Mouse (Mus musculus): Measurements from ENCODE around the gene Plekho1. TPM values are rescaled to one million over a fixed set of nuclear protein-coding genes. Genes with fewer than 3 reads are reported as not detected.

The Plekho1 gene
- 7.5 TPM for polyA plus RNA-seq (2014; fragmentation: Illumina TruSeq; extraction: RNeasy Lipid Tissue Mini Kit (QIAGEN cat#74804); ENCODE audit: low read depth, low replicate concordance)

DNA sequence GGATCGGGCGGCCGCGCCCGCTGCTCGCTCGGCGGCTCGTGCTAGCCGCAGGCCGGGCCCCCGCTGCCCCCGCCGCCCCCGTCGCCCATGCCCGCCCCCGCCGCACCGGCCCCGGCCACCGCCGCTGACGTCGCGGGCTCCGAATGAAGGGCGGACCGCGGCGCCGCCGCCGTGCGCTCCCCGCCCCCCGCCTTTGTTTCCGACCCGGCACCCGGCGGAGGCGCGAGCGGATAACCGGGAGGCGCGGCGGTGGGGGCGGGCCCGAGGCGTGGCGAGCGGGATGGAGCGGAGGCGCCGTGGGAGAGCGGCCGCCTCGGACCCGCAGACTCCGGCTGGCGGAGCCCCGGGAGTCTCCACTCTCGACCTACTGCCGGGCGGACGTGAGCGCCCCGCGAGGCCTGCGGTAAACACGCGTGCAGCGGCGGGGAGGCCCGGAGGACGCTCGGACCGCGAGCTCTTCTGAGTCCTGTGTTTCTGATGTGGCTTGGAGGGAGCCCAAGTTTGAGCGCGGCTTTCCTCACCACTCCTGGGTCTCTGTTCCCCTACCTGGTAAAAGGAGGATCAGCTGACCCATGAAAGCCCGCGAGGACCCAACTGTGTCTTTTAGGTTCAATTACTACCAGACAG lies at the start of gene Plekho1:
Gene Plekho1, minus strand, starts transcription at position 200 of the 627 bp plus-strand sequence.

Other genes starting within 250 kb of the Plekho1 start
- gene Tars2, start 235.8 kb downstream of the Plekho1 start, polyA plus RNA-seq (2014; fragmentation: Illumina TruSeq; extraction: RNeasy Lipid Tissue Mini Kit (QIAGEN cat#74804); ENCODE audit: low read depth, low replicate concordance), result 7.1 TPM
- gene Rprd2, start 177.1 kb downstream of the Plekho1 start, polyA plus RNA-seq (2014; fragmentation: Illumina TruSeq; extraction: RNeasy Lipid Tissue Mini Kit (QIAGEN cat#74804); ENCODE audit: low read depth, low replicate concordance), result 63.9 TPM
- 38.7 TPM for gene Prpf3, start 140.1 kb downstream of the Plekho1 start, polyA plus RNA-seq (2014; fragmentation: Illumina TruSeq; extraction: RNeasy Lipid Tissue Mini Kit (QIAGEN cat#74804); ENCODE audit: low read depth, low replicate concordance)
- 20.0 TPM for gene Mrps21, start 124.5 kb downstream of the Plekho1 start, polyA plus RNA-seq (2014; fragmentation: Illumina TruSeq; extraction: RNeasy Lipid Tissue Mini Kit (QIAGEN cat#74804); ENCODE audit: low read depth, low replicate concordance)
- gene Ciart, start 113.8 kb downstream of the Plekho1 start, polyA plus RNA-seq (2014; fragmentation: Illumina TruSeq; extraction: RNeasy Lipid Tissue Mini Kit (QIAGEN cat#74804); ENCODE audit: low read depth, low replicate concordance), result not detected
- gene BC028528, start 104.0 kb downstream of the Plekho1 start, polyA plus RNA-seq (2014; fragmentation: Illumina TruSeq; extraction: RNeasy Lipid Tissue Mini Kit (QIAGEN cat#74804); ENCODE audit: low read depth, low replicate concordance), result 23.7 TPM
- 50.7 TPM for gene Aph1a, start 102.0 kb downstream of the Plekho1 start, polyA plus RNA-seq (2014; fragmentation: Illumina TruSeq; extraction: RNeasy Lipid Tissue Mini Kit (QIAGEN cat#74804); ENCODE audit: low read depth, low replicate concordance)
- gene Car14, start 91.3 kb downstream of the Plekho1 start, polyA plus RNA-seq (2014; fragmentation: Illumina TruSeq; extraction: RNeasy Lipid Tissue Mini Kit (QIAGEN cat#74804); ENCODE audit: low read depth, low replicate concordance), result 1.8 TPM
- gene Anp32e, start 66.8 kb downstream of the Plekho1 start, polyA plus RNA-seq (2014; fragmentation: Illumina TruSeq; extraction: RNeasy Lipid Tissue Mini Kit (QIAGEN cat#74804); ENCODE audit: low read depth, low replicate concordance), result 138 TPM
- 59.9 TPM for gene Vps45, start 62.5 kb upstream of the Plekho1 start, polyA plus RNA-seq (2014; fragmentation: Illumina TruSeq; extraction: RNeasy Lipid Tissue Mini Kit (QIAGEN cat#74804); ENCODE audit: low read depth, low replicate concordance)
- 23.3 TPM for gene Otud7b, start 108.5 kb upstream of the Plekho1 start, polyA plus RNA-seq (2014; fragmentation: Illumina TruSeq; extraction: RNeasy Lipid Tissue Mini Kit (QIAGEN cat#74804); ENCODE audit: low read depth, low replicate concordance)
- 27.1 TPM for gene Mtmr11, start 166.0 kb upstream of the Plekho1 start, polyA plus RNA-seq (2014; fragmentation: Illumina TruSeq; extraction: RNeasy Lipid Tissue Mini Kit (QIAGEN cat#74804); ENCODE audit: low read depth, low replicate concordance)
- 12.5 TPM for gene Sf3b4, start 176.3 kb upstream of the Plekho1 start, polyA plus RNA-seq (2014; fragmentation: Illumina TruSeq; extraction: RNeasy Lipid Tissue Mini Kit (QIAGEN cat#74804); ENCODE audit: low read depth, low replicate concordance)
- gene Sv2a, start 185.2 kb upstream of the Plekho1 start, polyA plus RNA-seq (2014; fragmentation: Illumina TruSeq; extraction: RNeasy Lipid Tissue Mini Kit (QIAGEN cat#74804); ENCODE audit: low read depth, low replicate concordance), result 0.85 TPM
- 1.4 TPM for gene Bola1, start 223.7 kb upstream of the Plekho1 start, polyA plus RNA-seq (2014; fragmentation: Illumina TruSeq; extraction: RNeasy Lipid Tissue Mini Kit (QIAGEN cat#74804); ENCODE audit: low read depth, low replicate concordance)
- gene Hist2h2ab, start 223.9 kb upstream of the Plekho1 start, polyA plus RNA-seq (2014; fragmentation: Illumina TruSeq; extraction: RNeasy Lipid Tissue Mini Kit (QIAGEN cat#74804); ENCODE audit: low read depth, low replicate concordance), result not detected
- gene Hist2h2ac, start 224.9 kb upstream of the Plekho1 start, polyA plus RNA-seq (2014; fragmentation: Illumina TruSeq; extraction: RNeasy Lipid Tissue Mini Kit (QIAGEN cat#74804); ENCODE audit: low read depth, low replicate concordance), result not detected
- 20.6 TPM for gene Hist2h2be, start 225.1 kb upstream of the Plekho1 start, polyA plus RNA-seq (2014; fragmentation: Illumina TruSeq; extraction: RNeasy Lipid Tissue Mini Kit (QIAGEN cat#74804); ENCODE audit: low read depth, low replicate concordance)
- 3.4 TPM for gene Hist2h3c2, start 243.1 kb upstream of the Plekho1 start, polyA plus RNA-seq (2014; fragmentation: Illumina TruSeq; extraction: RNeasy Lipid Tissue Mini Kit (QIAGEN cat#74804); ENCODE audit: low read depth, low replicate concordance)
- gene Hist2h2aa2, start 244.3 kb upstream of the Plekho1 start, polyA plus RNA-seq (2014; fragmentation: Illumina TruSeq; extraction: RNeasy Lipid Tissue Mini Kit (QIAGEN cat#74804); ENCODE audit: low read depth, low replicate concordance), result not detected
- not detected for gene Hist2h2aa1, start 249.5 kb upstream of the Plekho1 start, polyA plus RNA-seq (2014; fragmentation: Illumina TruSeq; extraction: RNeasy Lipid Tissue Mini Kit (QIAGEN cat#74804); ENCODE audit: low read depth, low replicate concordance)

All from sigmoid colon, adult 10 weeks (tissue).